Mouse (Mus musculus): Measurements from ENCODE around the gene Prl. TPM values are rescaled to one million over a fixed set of nuclear protein-coding genes. Genes with fewer than 3 reads are reported as not detected.
"Not testable (repeated sequence)": the region's sequence is repeated elsewhere in the genome, so short reads cannot be mapped to it uniquely, and the experiment has no call there.

Gene Prl
- polyA plus RNA-seq, 1 experiment from 2014 or later: not detected

- no peaks in the 10 kb centered on the region for H3K9me3 ChIP-seq (replicated peaks; ENCODE audit: control insufficient read depth, low read length)
- DNase-seq (ENCODE audit: low spot score) (no peak), ATAC-seq (replicated peaks; ENCODE audit: insufficient number of reproducible peaks, low FRiP score, low TSS enrichment, low read depth) (no peak)
- H3K4me3 ChIP-seq (ENCODE audit: low read depth, low read length): no peak overlapping the region
- no peaks in the 10 kb centered on the region for H3K27me3 ChIP-seq (ENCODE audit: control insufficient read depth, insufficient read depth, low read length)
- no peak overlapping the region for H3K9ac ChIP-seq (replicated peaks; ENCODE audit: low read length)
- H3K4me1 ChIP-seq (ENCODE audit: control insufficient read depth, insufficient read depth, low read length): no peaks in the 10 kb centered on the region
- 89% methylated on average over 1 of the region's 1 CpGs for WGBS
- no peaks in the 10 kb centered on the region for H3K36me3 ChIP-seq (replicated peaks; ENCODE audit: control insufficient read depth, insufficient read depth, low read depth, low read length)
- no peak overlapping the region for H3K27ac ChIP-seq (replicated peaks; ENCODE audit: low read depth, low read length)
- no peak overlapping the region for H3K4me2 ChIP-seq (ENCODE audit: low read depth, low read length)
Observed at GRCm38 (mm10) chr13:27043326-27043725, 14.0 kb upstream of the Prl start.

GRCm38 (mm10) chr13:27059177-27059576, 1.8 kb downstream of the Prl start:
- H3K9me3 ChIP-seq (replicated peaks; ENCODE audit: control insufficient read depth, low read length): no peaks in the 10 kb centered on the region
- H3K4me2 ChIP-seq (ENCODE audit: low read depth, low read length): no peak overlapping the region
- WGBS: 87% methylated on average over 7 of the region's 7 CpGs
- H3K9ac ChIP-seq (replicated peaks; ENCODE audit: low read length): no peak overlapping the region
- no peak overlapping the region for H3K4me3 ChIP-seq (ENCODE audit: low read depth, low read length)
- H3K36me3 ChIP-seq (replicated peaks; ENCODE audit: control insufficient read depth, insufficient read depth, low read depth, low read length): no peaks in the 10 kb centered on the region
- ATAC-seq (replicated peaks; ENCODE audit: insufficient number of reproducible peaks, low FRiP score, low TSS enrichment, low read depth) (no peak), DNase-seq (ENCODE audit: low spot score) (no peak)
- no peak overlapping the region for H3K27ac ChIP-seq (replicated peaks; ENCODE audit: low read depth, low read length)
- no peaks in the 10 kb centered on the region for H3K4me1 ChIP-seq (ENCODE audit: control insufficient read depth, insufficient read depth, low read length)
- no peaks in the 10 kb centered on the region for H3K27me3 ChIP-seq (ENCODE audit: control insufficient read depth, insufficient read depth, low read length)

GRCm38 (mm10) chr13:27093890-27094289, 36.5 kb downstream of the Prl start, which contains the start of gene Prl3d1:
Prl3d1 (plus strand) TSS chr13:27094190.
- WGBS: 94% methylated on average over 5 of the region's 5 CpGs
- ATAC-seq (replicated peaks; ENCODE audit: insufficient number of reproducible peaks, low FRiP score, low TSS enrichment, low read depth); H3K9ac ChIP-seq (replicated peaks; ENCODE audit: low read length); DNase-seq (ENCODE audit: low spot score); H3K27ac ChIP-seq (replicated peaks; ENCODE audit: low read depth, low read length); H3K4me1 ChIP-seq (ENCODE audit: control insufficient read depth, insufficient read depth, low read length); H3K9me3 ChIP-seq (replicated peaks; ENCODE audit: control insufficient read depth, low read length); H3K4me2 ChIP-seq (ENCODE audit: low read depth, low read length); H3K4me3 ChIP-seq (ENCODE audit: low read depth, low read length); H3K27me3 ChIP-seq (ENCODE audit: control insufficient read depth, insufficient read depth, low read length); H3K36me3 ChIP-seq (replicated peaks; ENCODE audit: control insufficient read depth, insufficient read depth, low read depth, low read length): not testable (repeated sequence)

Other genes with a start within 250 kb of the Prl start
- gene Prl3d1, start 36.6 kb downstream of the Prl start, polyA plus RNA-seq (2014; fragmentation: Nextera tagmentation; extraction: Ambion mirVana): not detected in 2 replicates
- not detected in 2 replicates for gene Prl3d2, start 64.1 kb downstream of the Prl start, polyA plus RNA-seq (2014; fragmentation: Nextera tagmentation; extraction: Ambion mirVana)
- not detected in 2 replicates for gene Prl3d3, start 99.2 kb downstream of the Prl start, polyA plus RNA-seq (2014; fragmentation: Nextera tagmentation; extraction: Ambion mirVana)
- gene Prl3c1, start 139.1 kb downstream of the Prl start, polyA plus RNA-seq (2014; fragmentation: Nextera tagmentation; extraction: Ambion mirVana): not detected in 2 replicates
- 0.91 and 1.4 TPM in 2 replicates for gene Prl3b1, start 184.3 kb downstream of the Prl start, polyA plus RNA-seq (2014; fragmentation: Nextera tagmentation; extraction: Ambion mirVana)
- gene Prl3a1, start 201.9 kb downstream of the Prl start, polyA plus RNA-seq (2014; fragmentation: Nextera tagmentation; extraction: Ambion mirVana): not detected in 2 replicates